Mouse (Mus musculus): ENCODE results near the gene Narfl. TPM values are rescaled to one million over a fixed set of nuclear protein-coding genes. Genes with fewer than 3 reads are reported as not detected.
"Not testable (repeated sequence)": the region's sequence is repeated elsewhere in the genome, so short reads cannot be mapped to it uniquely, and the experiment has no call there.

Gene Narfl
- polyA plus RNA-seq, 1 experiment, result 40.5 TPM

GRCm38 (mm10) chr17:25786280-25786679, 12.7 kb downstream of the Narfl start, which contains the start of gene Ccdc78:
Gene Ccdc78, plus strand, starts transcription at chr17:25786580.
- H3K4me1 ChIP-seq (ENCODE audit: control insufficient read depth, insufficient read depth, insufficient read length, low read length), result 0 out of 2 replicates have a peak, but pooled peaks cover 2% of the 10 kb centered on the region
- no peak within 1 kb of the TSS for H3K27ac ChIP-seq (replicated peaks; ENCODE audit: low read depth, low read length)
- H3K4me3 ChIP-seq (ENCODE audit: insufficient read depth, low read depth, low read length), result peak within 1 kb of the TSS; percentile 93

DNA sequence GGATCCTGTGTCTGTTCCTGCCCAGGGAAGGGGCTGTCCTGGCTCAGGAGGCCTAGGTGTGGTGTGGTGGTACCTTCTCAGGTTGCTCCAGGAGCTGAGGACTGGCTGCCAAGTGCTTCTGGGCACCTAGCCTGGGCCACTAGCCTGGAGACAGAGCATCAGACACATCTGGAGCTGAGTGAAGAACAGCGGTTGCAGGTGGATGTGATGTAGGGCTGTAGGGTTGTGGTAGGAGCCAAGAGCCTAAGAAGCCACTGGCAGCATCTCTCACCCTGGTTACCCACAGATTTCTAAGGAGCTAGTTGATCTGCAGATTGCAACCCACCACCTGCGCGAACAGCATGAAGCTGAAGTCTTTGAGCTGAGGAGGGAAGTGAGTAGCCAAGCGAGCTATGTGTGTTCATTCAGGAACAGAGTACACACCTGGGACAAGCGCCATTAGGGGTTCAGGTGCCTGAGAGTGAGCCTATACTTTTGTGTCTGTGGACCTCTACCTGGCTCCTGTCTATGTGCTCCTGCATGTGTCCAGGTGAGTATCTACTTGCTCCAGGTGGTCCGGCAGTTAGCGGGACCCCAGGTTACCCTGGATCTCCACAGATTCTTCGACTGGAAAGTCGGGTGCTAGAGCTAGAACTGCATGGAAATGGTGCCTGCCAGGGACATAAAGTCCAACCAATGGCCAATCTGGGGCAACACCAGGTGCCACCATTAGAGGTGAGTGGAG, 13.4 kb downstream of the Narfl start:
- Histone ChIP-seq H3K27ac (replicated peaks; ENCODE audit: low read depth, low read length) (no peak overlapping the region), H3K4me1 (ENCODE audit: control insufficient read depth, insufficient read depth, insufficient read length, low read length) (0 out of 2 replicates have a peak, but pooled peaks cover 5% of the 10 kb centered on the region)

DNA sequence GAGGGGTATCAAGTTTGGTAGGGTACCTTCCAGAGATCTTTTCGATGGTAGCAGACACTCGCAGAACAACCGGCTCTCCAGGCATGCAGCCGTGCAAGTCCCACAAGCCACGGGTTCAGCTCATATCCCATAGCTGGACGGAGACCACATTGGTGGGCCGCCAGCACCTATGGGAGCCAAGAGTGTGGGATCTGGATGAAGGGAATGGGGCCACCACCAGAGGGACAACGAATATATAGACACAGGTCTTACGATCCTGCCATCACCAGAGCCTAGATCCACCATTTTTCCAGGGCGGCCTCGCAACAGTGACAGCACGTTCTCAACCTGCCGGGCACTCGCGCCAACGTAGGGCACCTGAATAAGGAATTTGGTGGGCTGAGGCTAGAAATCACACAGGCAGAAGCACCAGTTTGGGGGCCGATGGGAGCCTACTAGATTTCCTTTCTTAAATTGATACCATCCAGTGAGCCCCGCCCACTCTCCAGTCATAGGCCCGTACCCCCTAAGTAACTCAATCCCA, 17.8 kb downstream of the Narfl start:
- Histone ChIP-seq H3K27ac (replicated peaks; ENCODE audit: low read depth, low read length) (no peak overlapping the region), H3K4me3 (ENCODE audit: insufficient read depth, low read depth, low read length) (peak overlapping the region; percentile 70)

More for the DNA sequence above, 13.4 kb downstream of the Narfl start:
- no peak overlapping the region for H3K4me3 ChIP-seq (ENCODE audit: insufficient read depth, low read depth, low read length)

GRCm38 (mm10) chr17:25791843-25792527, 18.4 kb downstream of the Narfl start:
- peak overlapping the region; percentile 67 for H3K27ac ChIP-seq (replicated peaks; ENCODE audit: low read depth, low read length)
- H3K4me1 ChIP-seq (ENCODE audit: control insufficient read depth, insufficient read depth, insufficient read length, low read length), result peaks cover 11% of the 10 kb centered on the region
- H3K4me3 ChIP-seq (ENCODE audit: insufficient read depth, low read depth, low read length), result peak overlapping the region; percentile 70

More for the DNA sequence above, 17.8 kb downstream of the Narfl start:
- H3K4me1 ChIP-seq (ENCODE audit: control insufficient read depth, insufficient read depth, insufficient read length, low read length), result peaks cover 11% of the 10 kb centered on the region

GRCm38 (mm10) chr17:25792615-25793014, 19.0 kb downstream of the Narfl start, which contains the start of gene Fam173a:
Gene Fam173a, minus strand, starts transcription at chr17:25792901.
- H3K4me1 ChIP-seq (ENCODE audit: control insufficient read depth, insufficient read depth, insufficient read length, low read length), result peaks cover 11% of the 10 kb centered on the region
- peak within 1 kb of the TSS; percentile 70 for H3K4me3 ChIP-seq (ENCODE audit: insufficient read depth, low read depth, low read length)
- peak within 1 kb of the TSS; percentile 67 for H3K27ac ChIP-seq (replicated peaks; ENCODE audit: low read depth, low read length)

- Histone ChIP-seq H3K27ac (replicated peaks; ENCODE audit: low read depth, low read length) (no peak overlapping the region), H3K4me3 (ENCODE audit: insufficient read depth, low read depth, low read length) (no peak overlapping the region), H3K4me1 (ENCODE audit: control insufficient read depth, insufficient read depth, insufficient read length, low read length) (peaks cover 11% of the 10 kb centered on the region)
Observed at GRCm38 (mm10) chr17:25794197-25794596, 20.6 kb downstream of the Narfl start.

GRCm38 (mm10) chr17:25794998-25795397, 21.4 kb downstream of the Narfl start:
- no peak overlapping the region for H3K27ac ChIP-seq (replicated peaks; ENCODE audit: low read depth, low read length)
- H3K4me3 ChIP-seq (ENCODE audit: insufficient read depth, low read depth, low read length), result no peak overlapping the region
- H3K4me1 ChIP-seq (ENCODE audit: control insufficient read depth, insufficient read depth, insufficient read length, low read length), result peaks cover 11% of the 10 kb centered on the region

- no peak within 1 kb of the TSS for H3K27ac ChIP-seq (replicated peaks; ENCODE audit: low read depth, low read length)
- H3K4me1 ChIP-seq (ENCODE audit: control insufficient read depth, insufficient read depth, insufficient read length, low read length), result peaks cover 11% of the 10 kb centered on the region
- peak within 1 kb of the TSS; percentile 75 for H3K4me3 ChIP-seq (ENCODE audit: insufficient read depth, low read depth, low read length)
Observed at GRCm38 (mm10) chr17:25795609-25796092, 22.1 kb downstream of the Narfl start, which contains the start of gene AC134908.4. Gene AC134908.4, minus strand, starts transcription at chr17:25795659.

DNA sequence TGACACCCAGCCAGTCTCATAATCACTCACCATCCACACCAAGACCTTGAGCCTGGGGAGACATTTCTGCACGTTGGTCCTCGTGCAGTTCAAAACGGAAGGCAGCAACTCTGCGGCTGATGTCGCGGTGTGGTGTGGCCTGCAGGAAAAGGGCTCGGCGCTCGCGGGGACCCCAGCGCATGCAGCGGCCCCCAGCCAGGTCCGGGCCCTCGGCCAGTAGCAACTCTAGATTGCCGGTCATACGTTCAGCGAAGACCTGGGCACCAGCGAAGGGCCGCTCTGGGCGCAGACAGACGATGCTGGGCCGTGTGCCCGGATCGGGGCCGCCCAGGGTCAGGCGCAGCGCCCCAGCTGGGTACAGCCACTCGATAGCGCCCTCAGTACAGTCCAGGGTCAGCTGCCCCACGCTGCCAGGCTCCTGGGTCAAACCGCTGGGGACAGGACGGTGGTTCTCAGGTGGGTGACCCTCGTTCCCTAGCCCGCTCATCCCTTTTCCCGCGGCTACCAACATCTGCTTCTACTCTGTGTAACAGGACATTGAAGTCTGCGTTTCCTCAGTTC, 22.7 kb downstream of the Narfl start:
- peak overlapping the region; percentile 75 for H3K4me3 ChIP-seq (ENCODE audit: insufficient read depth, low read depth, low read length)
- peaks cover 10% of the 10 kb centered on the region for H3K4me1 ChIP-seq (ENCODE audit: control insufficient read depth, insufficient read depth, insufficient read length, low read length)
- H3K27ac ChIP-seq (replicated peaks; ENCODE audit: low read depth, low read length), result no peak overlapping the region

- Histone ChIP-seq H3K27ac (replicated peaks; ENCODE audit: low read depth, low read length) (no peak within 1 kb of the TSS), H3K4me1 (ENCODE audit: control insufficient read depth, insufficient read depth, insufficient read length, low read length) (peaks cover 7% of the 10 kb centered on the region), H3K4me3 (ENCODE audit: insufficient read depth, low read depth, low read length) (peak within 1 kb of the TSS; percentile 75)
Observed at GRCm38 (mm10) chr17:25796951-25797369, 23.4 kb downstream of the Narfl start, which contains the start of gene Metrn. Gene Metrn, minus strand, starts transcription at chr17:25797136.

DNA sequence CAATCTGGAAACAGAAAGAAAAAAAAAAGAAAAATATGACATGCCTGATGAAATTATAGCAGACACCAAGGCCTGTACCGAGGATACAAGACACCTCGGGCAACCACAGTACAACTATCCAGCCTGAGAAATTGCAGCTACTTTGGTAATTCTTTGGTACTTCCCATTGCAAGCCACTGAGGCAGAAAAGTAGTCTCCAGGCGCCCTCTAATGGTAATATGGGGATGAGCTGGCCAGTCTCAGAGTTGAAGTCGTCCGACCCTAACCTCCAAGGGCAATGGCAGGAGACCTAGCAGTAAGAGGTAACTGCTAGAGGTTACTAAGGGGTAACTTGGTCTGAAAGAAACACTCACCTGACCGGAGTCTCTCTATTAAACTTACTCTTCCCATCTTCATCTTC, 27.5 kb downstream of the Narfl start:
- H3K4me1 ChIP-seq (ENCODE audit: control insufficient read depth, insufficient read depth, insufficient read length, low read length), result no peaks in the 10 kb centered on the region; the same call in 1 of the 2 replicates
- no peak overlapping the region for H3K4me3 ChIP-seq (ENCODE audit: insufficient read depth, low read depth, low read length)
- no peak overlapping the region for H3K27ac ChIP-seq (replicated peaks; ENCODE audit: low read depth, low read length)

DNA sequence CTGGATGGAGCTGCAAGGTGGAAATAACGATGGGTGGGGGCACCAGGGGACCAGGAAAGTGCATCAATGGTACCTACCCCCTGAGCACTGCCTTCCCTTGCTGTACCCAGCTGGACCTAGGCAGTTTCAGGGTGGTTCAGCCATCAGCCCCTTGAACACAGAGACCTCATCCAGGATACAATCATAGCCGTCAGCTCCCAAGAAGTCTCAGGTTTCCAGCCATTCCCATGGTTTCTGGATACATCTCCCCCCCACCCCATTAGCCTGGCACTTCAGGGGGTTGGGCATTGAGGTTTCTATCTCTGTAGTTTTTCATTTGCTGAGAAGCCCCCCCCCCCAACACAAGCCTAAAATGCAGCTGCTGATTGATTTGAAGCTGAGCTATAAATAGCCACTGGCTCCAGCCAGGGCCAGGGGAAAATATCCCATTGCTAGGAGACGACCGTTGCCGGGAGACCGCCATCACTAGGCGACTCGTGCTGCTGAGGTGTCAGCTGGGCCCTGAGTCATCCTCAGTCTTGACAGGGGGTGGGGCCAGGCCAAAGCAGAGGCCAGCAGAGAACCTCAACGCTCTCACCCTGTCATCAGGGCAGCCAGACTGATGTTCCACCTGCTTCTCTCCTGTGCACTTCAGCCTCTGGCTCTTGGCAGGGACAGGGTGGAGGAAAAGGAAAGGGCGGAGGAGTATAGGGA, 29.4 kb downstream of the Narfl start:
- no peaks in the 10 kb centered on the region for H3K4me1 ChIP-seq (ENCODE audit: control insufficient read depth, insufficient read depth, insufficient read length, low read length)
- H3K27ac ChIP-seq (replicated peaks; ENCODE audit: low read depth, low read length), result no peak overlapping the region
- no peak overlapping the region for H3K4me3 ChIP-seq (ENCODE audit: insufficient read depth, low read depth, low read length)

GRCm38 (mm10) chr17:25806507-25806906, 32.9 kb downstream of the Narfl start:
- Histone ChIP-seq H3K4me1 (ENCODE audit: control insufficient read depth, insufficient read depth, insufficient read length, low read length) (no peaks in the 10 kb centered on the region), H3K27ac (replicated peaks; ENCODE audit: low read depth, low read length) (no peak overlapping the region), H3K4me3 (ENCODE audit: insufficient read depth, low read depth, low read length) (no peak overlapping the region)

- not testable (repeated sequence) for H3K4me3 ChIP-seq (ENCODE audit: insufficient read depth, low read depth, low read length); H3K4me1 ChIP-seq (ENCODE audit: control insufficient read depth, insufficient read depth, insufficient read length, low read length); H3K27ac ChIP-seq (replicated peaks; ENCODE audit: low read depth, low read length)
Observed at GRCm38 (mm10) chr17:25807452-25807851, 33.9 kb downstream of the Narfl start.
